Comparison of ENCODE assay signal across 22 mouse cellular contexts in the genomic region with DNA sequence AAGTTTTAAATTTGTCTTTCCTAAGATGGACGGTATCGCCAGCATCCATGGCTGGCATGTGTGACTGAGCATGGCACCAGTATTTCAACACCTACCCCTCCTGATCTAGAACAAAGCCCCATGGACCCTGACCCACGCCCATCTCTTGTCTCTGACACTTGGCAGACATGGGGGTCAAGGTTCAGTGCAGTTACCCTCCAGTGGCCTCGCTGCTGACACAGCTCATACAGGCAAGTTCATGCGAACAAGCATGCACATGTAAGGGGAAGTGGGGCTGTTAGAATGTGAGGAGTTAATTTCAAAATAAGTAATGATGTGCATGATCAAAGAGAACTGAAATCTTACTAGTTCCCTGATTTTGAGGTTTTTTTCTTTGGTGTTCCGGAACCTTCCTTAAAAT. TPM values are rescaled to one million over a fixed set of nuclear protein-coding genes. Genes with fewer than 3 reads are reported as not detected.
DNase-seq lines count a peak whose midpoint lies in the region; ATAC-seq and TF ChIP-seq lines count a peak whose summit lies in the region.
"Had no signal": no experiment of that assay in that cellular context is flagged by ENCODE, and none has a peak within 500 bp of the region (broad histone marks: within the 10 kb centered on the region; RNA-seq: fewer than 3 reads in every experiment).

No protein-coding gene starts in this region.

- H3K4me2 ChIP-seq in kidney, embryonic 14.5 days (replicated peaks; ENCODE audit: low read depth, low read length), result no peak overlapping the region
- H3K4me2 ChIP-seq: embryonic facial prominence, embryonic 15.5 days; hindbrain, embryonic 13.5 days; limb, embryonic 12.5 days had no signal

- no peaks in the 10 kb centered on the region for H3K36me3 ChIP-seq in kidney, embryonic 14.5 days (ENCODE audit: control insufficient read depth, insufficient read depth, low read length)
- no peaks in the 10 kb centered on the region for H3K36me3 ChIP-seq in macrophage (ENCODE audit: inconsistent target)
- H3K36me3 ChIP-seq in midbrain, embryonic 10.5 days, result peaks cover 12% of the 10 kb centered on the region; the same call in 1 of the 2 replicates
- H3K36me3 ChIP-seq: embryonic facial prominence, embryonic 15.5 days had no signal

- no peaks in the 10 kb centered on the region for H3K9me3 ChIP-seq in kidney, embryonic 14.5 days (ENCODE audit: control insufficient read depth, low read length)
- no peaks in the 10 kb centered on the region for H3K9me3 ChIP-seq in midbrain, embryonic 10.5 days (replicated peaks)
- H3K9me3 ChIP-seq: embryonic facial prominence, embryonic 15.5 days; forebrain, embryonic 10.5 days; hindbrain, embryonic 13.5 days; limb, embryonic 12.5 days had no signal

- H3K9ac ChIP-seq in kidney, embryonic 14.5 days (ENCODE audit: low read depth, low read length), result no peak overlapping the region
- H3K9ac ChIP-seq: embryonic facial prominence, embryonic 15.5 days; hindbrain, embryonic 13.5 days; limb, embryonic 12.5 days; liver, embryonic 14.5 days had no signal

- DNase-seq in A20 (ENCODE audit: low read depth, low spot score), result peak; percentile 74
- no peak for DNase-seq in right cerebral cortex, postnatal 14 days
- no peak for DNase-seq in cerebellum, adult 2 months
- no peak for DNase-seq in midbrain, embryonic 10.5 days (ENCODE audit: low spot score)
- DNase-seq in layer of hippocampus, adult 18-20 months (ENCODE audit: low spot score in 2 of 2), result no peak
- DNase-seq: adrenal gland, postnatal 25 days; cerebellum, postnatal 10 days; embryo, embryonic 11 days; gastrocnemius, postnatal 14 days; lung, postnatal 10 days; right cerebral cortex, postnatal 4 days had no signal

- 68% methylated on average over 6 of the region's 6 CpGs for WGBS in kidney, embryonic 14.5 days
- WGBS in macrophage (ENCODE audit: missing documents), result 60% methylated on average over 6 of the region's 6 CpGs
- WGBS in cerebellum, adult 2 months, result 89% methylated on average over 6 of the region's 6 CpGs
- 88% methylated on average over 6 of the region's 6 CpGs for WGBS in midbrain, embryonic 10.5 days

- no peaks in the 10 kb centered on the region for H3K27me3 ChIP-seq in kidney, embryonic 14.5 days (ENCODE audit: control insufficient read depth, insufficient read depth, low read length)
- H3K27me3 ChIP-seq in cerebellum, adult 2 months (ENCODE audit: control insufficient read depth, insufficient read depth, low read length), result no peaks in the 10 kb centered on the region
- H3K27me3 ChIP-seq in midbrain, embryonic 10.5 days (ENCODE audit: low read depth, poor library complexity, severe bottlenecking), result no peaks in the 10 kb centered on the region
- H3K27me3 ChIP-seq: embryonic facial prominence, embryonic 15.5 days; hindbrain, embryonic 13.5 days; limb, embryonic 12.5 days; Patski had no signal

- peak; percentile 64 for ATAC-seq in granulocyte monocyte progenitor cell, adult 5-6 weeks (replicated peaks; ENCODE audit: poor library complexity, severe bottlenecking)
- ATAC-seq in kidney, embryonic 14.5 days (ENCODE audit: low FRiP score, low TSS enrichment), result 0 out of 2 replicates have a peak, but pooled peaks have one; percentile 35
- ATAC-seq: activated CD4-positive, CD25-positive, alpha-beta regulatory T cell, adult 4 months; Patski had no signal

- no peak for TF ChIP-seq CTCF in cerebellum, adult 2 months (IDR thresholded peaks at IDR 0.05; ENCODE audit: borderline replicate concordance, insufficient read depth, low read depth, low read length)

- no peak overlapping the region for H3K4me3 ChIP-seq in kidney, embryonic 14.5 days (ENCODE audit: low read length)
- no peak overlapping the region for H3K4me3 ChIP-seq in macrophage (ENCODE audit: inconsistent target)
- no peak overlapping the region for H3K4me3 ChIP-seq in cerebellum, adult 2 months (replicated peaks; ENCODE audit: insufficient read depth, low read depth, low read length)
- no peak overlapping the region for H3K4me3 ChIP-seq in midbrain, embryonic 10.5 days
- H3K4me3 ChIP-seq: embryonic facial prominence, embryonic 15.5 days; forebrain, embryonic 10.5 days; hindbrain, embryonic 13.5 days; layer of hippocampus, adult 2 months; limb, embryonic 12.5 days had no signal

- H3K79me2 ChIP-seq in macrophage (ENCODE audit: inconsistent target), result no peaks in the 10 kb centered on the region

- no peaks in the 10 kb centered on the region for H3K4me1 ChIP-seq in kidney, embryonic 14.5 days (ENCODE audit: control insufficient read depth, insufficient read depth, low read length)
- H3K4me1 ChIP-seq in cerebellum, adult 2 months (ENCODE audit: control insufficient read depth, insufficient read depth, low read length), result no peaks in the 10 kb centered on the region
- H3K4me1 ChIP-seq in midbrain, embryonic 10.5 days, result no peaks in the 10 kb centered on the region
- H3K4me1 ChIP-seq: embryonic facial prominence, embryonic 15.5 days; forebrain, embryonic 10.5 days; hindbrain, embryonic 13.5 days; limb, embryonic 12.5 days had no signal

- no peak for TF ChIP-seq POLR2A in cerebellum, adult 2 months (IDR thresholded peaks at IDR 0.05; ENCODE audit: borderline replicate concordance, insufficient read depth, low read length)

- no peak overlapping the region for H3K27ac ChIP-seq in kidney, embryonic 14.5 days (ENCODE audit: low read depth, low read length)
- 0 out of 2 replicates have a peak overlapping the region, but pooled peaks have one; percentile 5 for H3K27ac ChIP-seq in macrophage
- H3K27ac ChIP-seq in cerebellum, adult 2 months (ENCODE audit: insufficient read depth, low read length), result no peak overlapping the region
- no peak overlapping the region for H3K27ac ChIP-seq in midbrain, embryonic 10.5 days (replicated peaks)
- H3K27ac ChIP-seq: embryonic facial prominence, embryonic 15.5 days; forebrain, embryonic 10.5 days; hindbrain, embryonic 13.5 days; layer of hippocampus, adult 2 months; limb, embryonic 12.5 days; liver, embryonic 14.5 days had no signal

RNA-seq across cellular contexts. Expression of gene Tvp23a, which starts 11.0 kb away (rescaled TPM):
- not detected in 2 replicates for total RNA-seq in granulocyte monocyte progenitor cell, adult 5-6 weeks (2014; fragmentation: Nextera tagmentation)
- not detected in 2 replicates for total RNA-seq in granulocyte monocyte progenitor cell, adult 5-6 weeks (2017)
- 9.5 and 15.7 TPM in 2 replicates for polyA plus RNA-seq in kidney, embryonic 14.5 days (2014; fragmentation: Nextera tagmentation; extraction: Ambion mirVana)
- 1 to 10 TPM in 1 of 26 experiments, under 1 TPM in 10, not detected in 15; 0.18 to 1.4 (median 0.43) TPM for total RNA-seq in macrophage (2018; cell fraction: chromatin; rRNA removed)
- total RNA-seq in macrophage (2018; cell fraction: cytosol; rRNA removed), result under 1 TPM in 4 of 26 experiments, not detected in 22; 0.03 to 0.24 (median 0.08) TPM
- under 1 TPM in 10 of 26 experiments, not detected in 16; 0.13 to 0.96 (median 0.23) TPM for total RNA-seq in macrophage (2018; cell fraction: nucleus; rRNA removed)
- polyA plus RNA-seq in macrophage (2018), result not detected in 3 replicates
- 25.5 and 27.3 TPM in 2 replicates for polyA plus RNA-seq in cerebellum, adult 2 months (2012; rRNA removed)
- polyA plus RNA-seq in midbrain, embryonic 10.5 days (2016; fragmentation: Nextera tagmentation; extraction: Ambion mirVana), result 22.9 and 27.5 TPM in 2 replicates
- total RNA-seq in layer of hippocampus, adult 18-20 months (2021), result 10 to 100 TPM; 22.0 to 25.6 TPM

RNA-seq across cellular contexts. Expression of gene Nubp1, which starts 24.4 kb away (rescaled TPM):
- total RNA-seq in granulocyte monocyte progenitor cell, adult 5-6 weeks (2014; fragmentation: Nextera tagmentation), result 45.9 and 48.0 TPM in 2 replicates
- 41.9 and 58.3 TPM in 2 replicates for total RNA-seq in granulocyte monocyte progenitor cell, adult 5-6 weeks (2017)
- polyA plus RNA-seq in kidney, embryonic 14.5 days (2014; fragmentation: Nextera tagmentation; extraction: Ambion mirVana), result 69.9 and 77.1 TPM in 2 replicates
- 10 to 100 TPM; 13.0 to 59.2 (median 35.2) TPM for total RNA-seq in macrophage (2018; cell fraction: chromatin; rRNA removed)
- total RNA-seq in macrophage (2018; cell fraction: cytosol; rRNA removed), result 10 to 100 TPM; 17.3 to 30.6 (median 21.6) TPM
- total RNA-seq in macrophage (2018; cell fraction: nucleus; rRNA removed), result 10 to 100 TPM; 14.7 to 39.2 (median 22.5) TPM
- polyA plus RNA-seq in macrophage (2018), result 10.3 to 36.7 TPM (median 20.2 TPM) in 3 replicates
- polyA plus RNA-seq in cerebellum, adult 2 months (2012; rRNA removed), result 30.0 and 30.8 TPM in 2 replicates
- 73.7 and 80.5 TPM in 2 replicates for polyA plus RNA-seq in midbrain, embryonic 10.5 days (2016; fragmentation: Nextera tagmentation; extraction: Ambion mirVana)
- 10 to 100 TPM; 14.2 to 16.1 TPM for total RNA-seq in layer of hippocampus, adult 18-20 months (2021)

RNA-seq across cellular contexts. Expression of gene Tekt5, which starts 40.9 kb away (rescaled TPM):
- 0.49 TPM in 1 of 2 replicates, not detected in the other for total RNA-seq in granulocyte monocyte progenitor cell, adult 5-6 weeks (2014; fragmentation: Nextera tagmentation)
- total RNA-seq in granulocyte monocyte progenitor cell, adult 5-6 weeks (2017), result not detected in 2 replicates
- 0.90 and 1.3 TPM in 2 replicates for polyA plus RNA-seq in kidney, embryonic 14.5 days (2014; fragmentation: Nextera tagmentation; extraction: Ambion mirVana)
- not detected for total RNA-seq in macrophage (2018; cell fraction: chromatin; rRNA removed)
- not detected for total RNA-seq in macrophage (2018; cell fraction: cytosol; rRNA removed)
- not detected for total RNA-seq in macrophage (2018; cell fraction: nucleus; rRNA removed)
- polyA plus RNA-seq in macrophage (2018), result not detected in 3 replicates
- polyA plus RNA-seq in cerebellum, adult 2 months (2012; rRNA removed), result 14.7 and 20.3 TPM in 2 replicates
- not detected in 2 replicates for polyA plus RNA-seq in midbrain, embryonic 10.5 days (2016; fragmentation: Nextera tagmentation; extraction: Ambion mirVana)
- 1 to 10 TPM; 6.3 to 9.6 TPM for total RNA-seq in layer of hippocampus, adult 18-20 months (2021)
- total RNA-seq: adrenal gland, postnatal 25 days had no signal
- polyA plus RNA-seq: activated CD4-positive, CD25-positive, alpha-beta regulatory T cell, adult 4 months; limb, embryonic 12.5 days; Patski had no signal

RNA-seq across cellular contexts. Expression of gene Ciita, which starts 43.7 kb away (rescaled TPM):
- 2.3 TPM in 1 of 2 replicates, not detected in the other for total RNA-seq in granulocyte monocyte progenitor cell, adult 5-6 weeks (2014; fragmentation: Nextera tagmentation)
- 0.09 and 0.52 TPM in 2 replicates for total RNA-seq in granulocyte monocyte progenitor cell, adult 5-6 weeks (2017)
- polyA plus RNA-seq in kidney, embryonic 14.5 days (2014; fragmentation: Nextera tagmentation; extraction: Ambion mirVana), result 0.31 and 1.4 TPM in 2 replicates
- total RNA-seq in macrophage (2018; cell fraction: chromatin; rRNA removed), result 10 to 100 TPM in 19 of 26 experiments, 1 to 10 TPM in 7; 4.0 to 68.9 (median 17.5) TPM
- total RNA-seq in macrophage (2018; cell fraction: cytosol; rRNA removed), result 1 to 10 TPM; 1.8 to 9.4 (median 4.6) TPM
- total RNA-seq in macrophage (2018; cell fraction: nucleus; rRNA removed), result 10 to 100 TPM in 24 of 26 experiments, 1 to 10 TPM in 2; 1.8 to 46.9 (median 18.7) TPM
- polyA plus RNA-seq in macrophage (2018), result 0.31 to 5.2 TPM (median 1.5 TPM) in 3 replicates
- 0.11 and 0.22 TPM in 2 replicates for polyA plus RNA-seq in cerebellum, adult 2 months (2012; rRNA removed)
- polyA plus RNA-seq in midbrain, embryonic 10.5 days (2016; fragmentation: Nextera tagmentation; extraction: Ambion mirVana), result 0.16 and 0.22 TPM in 2 replicates
- total RNA-seq in layer of hippocampus, adult 18-20 months (2021), result under 1 TPM in 1 of 2 experiments, not detected in 1; 0.08 TPM

Comparison
In these comparisons a context has a peak if more than half of its experiments do, and no peak if none do; other contexts are left out.
1. RNA of gene Tvp23a, which starts 11.0 kb away (polyA plus RNA-seq): 25.5 to 27.3 TPM in cerebellum, adult 2 months, 22.9 to 27.5 TPM in midbrain, embryonic 10.5 days and 9.5 to 15.7 TPM in kidney, embryonic 14.5 days; not detected in macrophage; every median in the first group is over 10 times any median in the second.